Mouse (Mus musculus): ENCODE measurements around the gene Gm21497. TPM values are rescaled to one million over a fixed set of nuclear protein-coding genes. Genes with fewer than 3 reads are reported as not detected.
"Not testable (repeated sequence)": the region's sequence is repeated elsewhere in the genome, so short reads cannot be mapped to it uniquely, and the experiment has no call there.

The Gm21497 gene
- not detected for total RNA-seq (2021)
- long read RNA-seq, experiment 1: 0 reads
- long read RNA-seq, experiment 2: 0 reads

DNA sequence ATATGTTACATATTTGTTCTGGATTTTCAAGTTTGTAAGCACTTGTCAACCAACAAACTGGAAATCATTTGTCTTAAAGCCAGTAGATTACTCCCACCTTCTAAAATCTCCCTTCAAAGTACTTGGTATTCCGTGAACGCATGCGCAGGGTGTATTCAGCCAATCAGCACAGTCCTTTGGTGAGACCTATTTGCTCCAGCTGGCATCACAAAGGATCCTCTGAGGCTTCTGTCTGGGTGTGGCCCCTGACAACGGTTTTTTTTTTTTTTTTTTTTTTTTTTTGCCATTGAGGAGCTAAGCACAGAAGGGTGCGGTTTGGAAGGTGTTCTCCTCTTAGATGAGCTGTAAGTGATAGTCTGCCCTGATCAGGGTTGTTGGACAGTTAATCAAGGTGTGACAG is at the start of gene Gm21497:
Gene Gm21497, plus strand, starts transcription at position 301 of the 400 bp plus-strand sequence.
- intact Hi-C loops (cut with DNase I); H3K4me3 ChIP-seq; H3K27ac ChIP-seq; DNase-seq (ENCODE audit: extremely low spot score in 1 of 2, low spot score in 2 of 2): not testable (repeated sequence)

All from left cerebral cortex, adult 2 months (tissue).